Mouse (Mus musculus) frontal cortex, postnatal 10 days (tissue): ENCODE results near the gene Srsx.
"Not testable (repeated sequence)": the region's sequence is repeated elsewhere in the genome, so short reads cannot be mapped to it uniquely, and the experiment has no call there.

Source experiments
- DNase-seq, 2 experiments: peaks; one replicate each; pipeline ENCODE4 v3.0.0; 2022; ENCODE audit warnings: low spot score in 2 of 2, mixed read lengths in 1 of 2

Gene Srsx

DNA sequence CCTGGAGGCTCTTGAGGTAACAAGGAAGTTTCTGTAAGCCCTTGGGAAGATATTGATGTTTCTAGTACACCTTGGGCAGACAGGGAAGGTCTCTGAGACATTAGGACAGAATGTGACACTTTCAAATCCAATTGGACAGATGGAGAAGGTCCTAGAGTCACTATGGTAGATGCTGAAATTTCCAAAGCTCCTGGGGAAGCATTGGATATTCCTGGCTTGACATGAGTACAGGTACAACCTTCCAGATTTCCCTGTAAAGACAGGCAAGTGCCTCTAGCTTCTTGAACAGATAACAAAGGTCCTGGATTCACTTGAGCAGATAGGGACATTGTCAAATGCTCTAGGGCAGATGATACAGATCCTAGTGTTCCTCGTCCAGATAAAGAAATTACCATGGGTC is at the start of gene Srsx:
Srsx (minus strand) TSS at position 101 of the 400 bp plus-strand sequence.
- not testable (repeated sequence) for DNase-seq

- not testable (repeated sequence) for DNase-seq
Measured at GRCm38 (mm10) chrX:123246807-123247206, 24.5 kb upstream of the Srsx start, which contains the start of gene Gm17577. TSS of gene Gm17577 (minus strand) at chrX:123246907.
